Mouse (Mus musculus) telencephalon, adult 2 months (tissue): ENCODE data around the gene Zfp738.
"Not testable (repeated sequence)": the region's sequence is repeated elsewhere in the genome, so short reads cannot be mapped to it uniquely, and the experiment has no call there.

Experiments used
- DNase-seq: peaks from one replicate; pipeline ENCODE4 v3.0.0-alpha.2; 2011; ENCODE audit warnings: low read depth, low spot score

Gene Zfp738

GRCm38 (mm10) chr13:67686971-67687370, at the start of gene Zfp738:
TSS of gene Zfp738 (minus strand) at chr13:67687071.
- DNase-seq = no peak

- not testable (repeated sequence) for DNase-seq
Observed at GRCm38 (mm10) chr13:67734391-67734790, 47.5 kb upstream of the Zfp738 start.

- DNase-seq = peak; percentile 23
Observed at GRCm38 (mm10) chr13:67729441-67729840, 42.6 kb upstream of the Zfp738 start.

- peak; percentile 83 for DNase-seq
Observed at GRCm38 (mm10) chr13:67728641-67729318, 41.9 kb upstream of the Zfp738 start, which contains the start of gene Zfp65. TSS of gene Zfp65 (minus strand) at chr13:67729173.

- no peak for DNase-seq
Observed at GRCm38 (mm10) chr13:67728106-67728505, 41.2 kb upstream of the Zfp738 start.

- not testable (repeated sequence) for DNase-seq
Observed at GRCm38 (mm10) chr13:67725331-67725730, 38.5 kb upstream of the Zfp738 start.

- DNase-seq = peak; percentile 94
Observed at GRCm38 (mm10) chr13:67723848-67724479, 37.1 kb upstream of the Zfp738 start.

- peak; percentile 12 for DNase-seq
Observed at GRCm38 (mm10) chr13:67683841-67684240, 3.0 kb downstream of the Zfp738 start.

GRCm38 (mm10) chr13:67682959-67683735, 3.7 kb downstream of the Zfp738 start:
- DNase-seq = peak; percentile 95

GRCm38 (mm10) chr13:67674902-67675301, 12.0 kb downstream of the Zfp738 start:
- no peak for DNase-seq

GRCm38 (mm10) chr13:67652496-67652895, 34.4 kb downstream of the Zfp738 start:
- no peak for DNase-seq

GRCm38 (mm10) chr13:67637294-67638007, 49.4 kb downstream of the Zfp738 start, which contains the start of the genes Gm49345 and Zfp729a:
TSS of gene Gm49345 (minus strand) at chr13:67637769.
TSS of gene Zfp729a (minus strand) at chr13:67637791.
- DNase-seq = peak; percentile 95

GRCm38 (mm10) chr13:67610108-67610507, 76.8 kb downstream of the Zfp738 start:
- DNase-seq = no peak

GRCm38 (mm10) chr13:67609066-67609876, 77.6 kb downstream of the Zfp738 start, which contains the start of gene Zfp729b:
TSS of gene Zfp729b (minus strand) at chr13:67609707.
- peak; percentile 93 for DNase-seq
